Mouse (Mus musculus) CH12.LX (cell line): ENCODE data around the gene Rnf181.
A peak's percentile ranks its signal among the peaks of the same experiment; 100 is the strongest.

ENCODE experiments used
- CTCF ChIP-seq, 2 experiments: IDR thresholded peaks in 1 of 2; conservative IDR thresholded peaks in 1 of 2; 2 replicates each; pipeline ENCODE4 v1.5.1; 2011 to 2012; ENCODE audit warnings: low read depth in 2 of 2, low read length in 2 of 2, improper control_type of control experiment in 1 of 2, inconsistent platforms in 1 of 2, mild to moderate bottlenecking in 1 of 2, moderate library complexity in 1 of 2
- JUND ChIP-seq: conservative IDR thresholded peaks from 2 replicates; pipeline ENCODE4 v1.6.1; 2011; ENCODE audit warnings: low read depth, low read length, improper control_type of control experiment
- ZNF384 ChIP-seq: IDR thresholded peaks from 2 replicates; pipeline ENCODE4 v1.6.1; 2012; ENCODE audit warnings: low read depth, low read length, improper control_type of control experiment, inconsistent platforms

- TF ChIP-seq ZNF384 (no peak), CTCF (conservative IDR thresholded peaks at IDR 0.05 in 1 of 2, IDR thresholded peaks at IDR 0.05 in 1 of 2; ENCODE audit: low read depth in 2 of 2, low read length in 2 of 2) (peak in 1 of 2 experiments; percentile 46; a peak in 2 of 4 replicates), JUND (no peak)
Observed at GRCm38 (mm10) chr6:72410003-72410402, 43.2 kb upstream of the Rnf181 start.
